Mouse (Mus musculus) liver, embryonic 14.5 days (tissue): ENCODE measurements around the gene Prlr.

Experiments
- CTCF ChIP-seq: IDR thresholded peaks from 2 replicates; pipeline ENCODE4 v1.5.1; 2016; ENCODE audit warnings: antibody characterized with exemption, low read depth, control low read depth
- EP300 ChIP-seq: IDR thresholded peaks from 2 replicates; pipeline ENCODE4 v1.6.1; 2016; ENCODE audit warnings: antibody characterized with exemption, low read depth

DNA sequence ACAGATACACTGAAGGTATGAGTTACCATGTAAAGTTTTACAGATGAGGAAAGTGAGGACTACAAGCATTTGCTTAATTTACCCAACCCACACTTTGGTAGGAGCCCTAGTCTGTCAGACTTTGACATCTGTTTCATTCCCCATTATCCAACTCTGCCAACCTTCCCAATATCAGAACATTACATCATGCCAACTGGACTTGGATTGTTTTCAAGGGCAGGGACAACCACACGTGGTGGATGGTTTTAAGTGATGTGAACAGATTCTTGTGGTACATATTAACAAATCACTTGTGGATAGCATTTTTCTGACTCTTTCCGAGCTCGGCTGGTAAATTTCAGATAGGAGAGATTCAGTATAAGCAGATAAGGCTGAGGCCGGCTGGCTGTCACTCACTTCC lies 3.7 kb downstream of the Prlr start:
- no peak for TF ChIP-seq EP300
- no peak for TF ChIP-seq CTCF
